Mouse (Mus musculus): ENCODE measurements around the gene Celf2. TPM values are rescaled to one million over a fixed set of nuclear protein-coding genes. Genes with fewer than 3 reads are reported as not detected.

The Celf2 gene
- polyA plus RNA-seq, 1 experiment from 2014 or later, result 52.6 TPM

- no peaks in the 10 kb centered on the region for H3K27me3 ChIP-seq (ENCODE audit: control insufficient read depth, insufficient read depth, low read length)
- no peak overlapping the region for H3K4me2 ChIP-seq (ENCODE audit: low read depth, low read length)
- no peak overlapping the region for H3K27ac ChIP-seq (ENCODE audit: low read length)
- ATAC-seq (ENCODE audit: insufficient read depth, low FRiP score), result no peak
- 81% methylated on average over 4 of the region's 4 CpGs for WGBS
- no peak overlapping the region for H3K9ac ChIP-seq (ENCODE audit: low read length)
- H3K36me3 ChIP-seq (ENCODE audit: control insufficient read depth, insufficient read depth, low read length), result no peaks in the 10 kb centered on the region
- no peaks in the 10 kb centered on the region for H3K9me3 ChIP-seq (replicated peaks; ENCODE audit: control insufficient read depth, low read length)
- no peak overlapping the region for H3K4me3 ChIP-seq (replicated peaks; ENCODE audit: low read length)
- H3K4me1 ChIP-seq (ENCODE audit: control insufficient read depth, insufficient read depth, low read length), result no peaks in the 10 kb centered on the region
Observed at GRCm38 (mm10) chr2:7145541-7146043, 363.8 kb downstream of the Celf2 start.

GRCm38 (mm10) chr2:7144871-7145270 is 364.5 kb downstream of the Celf2 start:
- Histone ChIP-seq H3K9me3 (replicated peaks; ENCODE audit: control insufficient read depth, low read length) (no peaks in the 10 kb centered on the region), H3K27me3 (ENCODE audit: control insufficient read depth, insufficient read depth, low read length) (no peaks in the 10 kb centered on the region), H3K4me3 (replicated peaks; ENCODE audit: low read length) (no peak overlapping the region), H3K9ac (ENCODE audit: low read length) (no peak overlapping the region), H3K4me2 (ENCODE audit: low read depth, low read length) (no peak overlapping the region), H3K4me1 (ENCODE audit: control insufficient read depth, insufficient read depth, low read length) (no peaks in the 10 kb centered on the region), H3K36me3 (ENCODE audit: control insufficient read depth, insufficient read depth, low read length) (no peaks in the 10 kb centered on the region), H3K27ac (ENCODE audit: low read length) (no peak overlapping the region)
- ATAC-seq (ENCODE audit: insufficient read depth, low FRiP score), result no peak
- WGBS, result 89% methylated on average over 1 of the region's 1 CpGs

GRCm38 (mm10) chr2:7123366-7123765 is 386.0 kb downstream of the Celf2 start:
- H3K27ac ChIP-seq (ENCODE audit: low read length), result no peak overlapping the region
- 77% methylated on average over 2 of the region's 2 CpGs for WGBS
- no peak overlapping the region for H3K4me3 ChIP-seq (replicated peaks; ENCODE audit: low read length)
- no peaks in the 10 kb centered on the region for H3K4me1 ChIP-seq (ENCODE audit: control insufficient read depth, insufficient read depth, low read length)
- no peaks in the 10 kb centered on the region for H3K36me3 ChIP-seq (ENCODE audit: control insufficient read depth, insufficient read depth, low read length)
- no peaks in the 10 kb centered on the region for H3K27me3 ChIP-seq (ENCODE audit: control insufficient read depth, insufficient read depth, low read length)
- H3K4me2 ChIP-seq (ENCODE audit: low read depth, low read length), result no peak overlapping the region
- ATAC-seq (ENCODE audit: insufficient read depth, low FRiP score), result no peak
- H3K9me3 ChIP-seq (replicated peaks; ENCODE audit: control insufficient read depth, low read length), result no peaks in the 10 kb centered on the region
- H3K9ac ChIP-seq (ENCODE audit: low read length), result no peak overlapping the region

GRCm38 (mm10) chr2:7115801-7116200 is 393.6 kb downstream of the Celf2 start:
- Histone ChIP-seq H3K4me3 (replicated peaks; ENCODE audit: low read length) (no peak overlapping the region), H3K27me3 (ENCODE audit: control insufficient read depth, insufficient read depth, low read length) (no peaks in the 10 kb centered on the region), H3K4me1 (ENCODE audit: control insufficient read depth, insufficient read depth, low read length) (no peaks in the 10 kb centered on the region), H3K4me2 (ENCODE audit: low read depth, low read length) (no peak overlapping the region), H3K27ac (ENCODE audit: low read length) (no peak overlapping the region), H3K36me3 (ENCODE audit: control insufficient read depth, insufficient read depth, low read length) (no peaks in the 10 kb centered on the region), H3K9ac (ENCODE audit: low read length) (no peak overlapping the region), H3K9me3 (replicated peaks; ENCODE audit: control insufficient read depth, low read length) (no peaks in the 10 kb centered on the region)
- 43% methylated on average over 2 of the region's 2 CpGs for WGBS
- ATAC-seq (ENCODE audit: insufficient read depth, low FRiP score), result no peak

GRCm38 (mm10) chr2:7115161-7115560 is 394.2 kb downstream of the Celf2 start:
- Histone ChIP-seq H3K9me3 (replicated peaks; ENCODE audit: control insufficient read depth, low read length) (no peaks in the 10 kb centered on the region), H3K4me1 (ENCODE audit: control insufficient read depth, insufficient read depth, low read length) (no peaks in the 10 kb centered on the region), H3K36me3 (ENCODE audit: control insufficient read depth, insufficient read depth, low read length) (no peaks in the 10 kb centered on the region), H3K27ac (ENCODE audit: low read length) (no peak overlapping the region), H3K9ac (ENCODE audit: low read length) (no peak overlapping the region), H3K4me3 (replicated peaks; ENCODE audit: low read length) (no peak overlapping the region), H3K4me2 (ENCODE audit: low read depth, low read length) (no peak overlapping the region), H3K27me3 (ENCODE audit: control insufficient read depth, insufficient read depth, low read length) (no peaks in the 10 kb centered on the region)
- 76% methylated on average over 3 of the region's 3 CpGs for WGBS
- ATAC-seq (ENCODE audit: insufficient read depth, low FRiP score), result no peak

- no peak overlapping the region for H3K9ac ChIP-seq (ENCODE audit: low read length)
- H3K36me3 ChIP-seq (ENCODE audit: control insufficient read depth, insufficient read depth, low read length), result no peaks in the 10 kb centered on the region
Observed at GRCm38 (mm10) chr2:7113738-7114137, 395.6 kb downstream of the Celf2 start.

GRCm38 (mm10) chr2:7112156-7112813 is 397.1 kb downstream of the Celf2 start:
- no peak for ATAC-seq (ENCODE audit: insufficient read depth, low FRiP score)
- WGBS, result 74% methylated on average over 4 of the region's 4 CpGs
- H3K9ac ChIP-seq (ENCODE audit: low read length), result no peak overlapping the region

More at GRCm38 (mm10) chr2:7113738-7114137, 395.6 kb downstream of the Celf2 start:
- H3K4me3 ChIP-seq (replicated peaks; ENCODE audit: low read length), result no peak overlapping the region
- H3K27ac ChIP-seq (ENCODE audit: low read length), result no peak overlapping the region
- H3K4me1 ChIP-seq (ENCODE audit: control insufficient read depth, insufficient read depth, low read length), result no peaks in the 10 kb centered on the region
- H3K27me3 ChIP-seq (ENCODE audit: control insufficient read depth, insufficient read depth, low read length), result no peaks in the 10 kb centered on the region
- H3K9me3 ChIP-seq (replicated peaks; ENCODE audit: control insufficient read depth, low read length), result no peaks in the 10 kb centered on the region
- no peak for ATAC-seq (ENCODE audit: insufficient read depth, low FRiP score)
- H3K4me2 ChIP-seq (ENCODE audit: low read depth, low read length), result no peak overlapping the region
- 89% methylated on average over 4 of the region's 4 CpGs for WGBS

GRCm38 (mm10) chr2:7093414-7093813 is 415.9 kb downstream of the Celf2 start:
- ATAC-seq (ENCODE audit: insufficient read depth, low FRiP score), result no peak

More at GRCm38 (mm10) chr2:7112156-7112813, 397.1 kb downstream of the Celf2 start:
- no peak overlapping the region for H3K4me3 ChIP-seq (replicated peaks; ENCODE audit: low read length)
- no peak overlapping the region for H3K4me2 ChIP-seq (ENCODE audit: low read depth, low read length)
- H3K36me3 ChIP-seq (ENCODE audit: control insufficient read depth, insufficient read depth, low read length), result no peaks in the 10 kb centered on the region
- H3K27me3 ChIP-seq (ENCODE audit: control insufficient read depth, insufficient read depth, low read length), result no peaks in the 10 kb centered on the region
- no peaks in the 10 kb centered on the region for H3K4me1 ChIP-seq (ENCODE audit: control insufficient read depth, insufficient read depth, low read length)
- H3K9me3 ChIP-seq (replicated peaks; ENCODE audit: control insufficient read depth, low read length), result no peaks in the 10 kb centered on the region
- no peak overlapping the region for H3K27ac ChIP-seq (ENCODE audit: low read length)

GRCm38 (mm10) chr2:7092641-7093040 is 416.7 kb downstream of the Celf2 start:
- 94% methylated on average over 5 of the region's 5 CpGs for WGBS
- H3K36me3 ChIP-seq (ENCODE audit: control insufficient read depth, insufficient read depth, low read length), result no peaks in the 10 kb centered on the region
- H3K4me2 ChIP-seq (ENCODE audit: low read depth, low read length), result no peak overlapping the region
- H3K9me3 ChIP-seq (replicated peaks; ENCODE audit: control insufficient read depth, low read length), result no peaks in the 10 kb centered on the region
- peaks cover 12% of the 10 kb centered on the region for H3K4me1 ChIP-seq (ENCODE audit: control insufficient read depth, insufficient read depth, low read length)
- H3K27ac ChIP-seq (ENCODE audit: low read length), result no peak overlapping the region
- H3K27me3 ChIP-seq (ENCODE audit: control insufficient read depth, insufficient read depth, low read length), result no peaks in the 10 kb centered on the region
- no peak overlapping the region for H3K9ac ChIP-seq (ENCODE audit: low read length)
- no peak for ATAC-seq (ENCODE audit: insufficient read depth, low FRiP score)
- no peak overlapping the region for H3K4me3 ChIP-seq (replicated peaks; ENCODE audit: low read length)

More at GRCm38 (mm10) chr2:7093414-7093813, 415.9 kb downstream of the Celf2 start:
- Histone ChIP-seq H3K4me1 (ENCODE audit: control insufficient read depth, insufficient read depth, low read length) (peaks cover 11% of the 10 kb centered on the region), H3K27ac (ENCODE audit: low read length) (no peak overlapping the region), H3K4me3 (replicated peaks; ENCODE audit: low read length) (no peak overlapping the region), H3K9me3 (replicated peaks; ENCODE audit: control insufficient read depth, low read length) (no peaks in the 10 kb centered on the region), H3K9ac (ENCODE audit: low read length) (no peak overlapping the region), H3K27me3 (ENCODE audit: control insufficient read depth, insufficient read depth, low read length) (no peaks in the 10 kb centered on the region), H3K4me2 (ENCODE audit: low read depth, low read length) (no peak overlapping the region), H3K36me3 (ENCODE audit: control insufficient read depth, insufficient read depth, low read length) (no peaks in the 10 kb centered on the region)
- 45% methylated on average over 3 of the region's 3 CpGs for WGBS
